Mouse (Mus musculus): ENCODE measurements around the gene Cbfa2t3.

DNA sequence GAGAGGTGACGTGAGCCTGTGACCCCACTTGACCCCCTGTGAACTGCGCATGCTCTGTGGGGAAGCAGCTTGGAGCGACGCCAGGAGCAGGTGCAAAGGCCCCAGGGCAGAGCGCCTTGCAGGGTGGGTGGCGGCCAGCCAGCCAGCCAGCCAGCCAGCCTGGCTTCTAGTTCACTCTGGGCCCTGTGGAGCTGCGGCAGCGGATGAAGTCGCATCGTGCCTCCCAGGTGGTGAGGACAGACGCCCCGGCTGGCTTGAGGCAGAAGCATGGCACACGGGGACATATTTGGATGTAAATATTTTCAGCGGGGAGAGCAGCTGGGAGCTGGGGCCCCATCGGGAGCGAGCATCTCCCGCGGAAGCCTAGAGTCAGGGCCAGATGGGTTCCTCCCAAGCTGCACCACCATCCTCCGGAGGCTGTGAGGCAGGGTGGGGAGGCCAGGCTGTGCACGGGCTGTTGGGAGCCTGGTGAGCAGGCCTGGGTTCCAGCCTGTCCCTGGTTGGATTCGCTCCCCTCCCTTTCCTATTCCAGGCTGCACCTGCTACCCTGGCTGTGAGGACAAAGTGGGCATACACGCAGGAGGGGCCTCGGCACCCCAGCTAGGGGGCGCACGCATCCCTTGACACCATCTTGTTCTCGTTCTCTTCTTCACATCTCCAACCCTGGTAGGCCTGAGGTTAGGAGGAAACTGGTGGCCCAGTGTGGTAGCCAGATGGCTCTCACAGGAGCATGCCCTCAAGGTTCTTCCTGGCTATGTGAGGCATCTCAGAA lies 10.6 kb upstream of the Cbfa2t3 start:
- TF ChIP-seq POLR2A (IDR thresholded peaks at IDR 0.05; ENCODE audit: insufficient read depth, low read depth, low read length) (no peak), CTCF (IDR thresholded peaks at IDR 0.05; ENCODE audit: insufficient read depth, low read depth, low read length) (no peak)
